18 mouse cellular contexts compared by ENCODE assay signal in genomic region chr15:21669760-21670159, GRCm38 (mm10).
"Had no signal": no experiment of that assay in that cellular context is flagged by ENCODE, and none has a peak within 500 bp of the region (broad histone marks: within the 10 kb centered on the region; RNA-seq: fewer than 3 reads in every experiment).

No protein-coding gene starts in this region.

- H3K4me1 ChIP-seq: liver, embryonic 15.5 days; lung, embryonic 15.5 days; megakaryocyte, embryonic 14.5 days; midbrain, embryonic 12.5 days; neural tube, embryonic 12.5 days had no signal

- ATAC-seq: liver, postnatal 0 days; lung, postnatal 0 days; midbrain, embryonic 16.5 days had no signal

- H3K4me2 ChIP-seq: liver, embryonic 15.5 days; lung, embryonic 15.5 days; midbrain, embryonic 12.5 days; neural tube, embryonic 12.5 days had no signal

- H3K4me3 ChIP-seq: liver, embryonic 15.5 days; lung, embryonic 15.5 days; megakaryocyte, embryonic 14.5 days; midbrain, embryonic 12.5 days; neural tube, embryonic 12.5 days had no signal

- H3K27ac ChIP-seq: liver, embryonic 15.5 days; lung, embryonic 15.5 days; macrophage; midbrain, embryonic 12.5 days; neural tube, embryonic 12.5 days had no signal

- H3K27me3 ChIP-seq: liver, embryonic 15.5 days; lung, embryonic 15.5 days; megakaryocyte, embryonic 14.5 days; midbrain, embryonic 12.5 days; neural tube, embryonic 12.5 days had no signal

- DNase-seq: liver, postnatal 0 days; lung, adult 2 months; lung, postnatal 14 days; lung, postnatal 36 days; right cerebral cortex, postnatal 14 days; right cerebral cortex, postnatal 4 days; spleen, adult 18-20 months; thymus, adult 18-20 months; thymus, postnatal 14 days; thymus, postnatal 36 days had no signal

- H3K9ac ChIP-seq: liver, embryonic 15.5 days; liver, postnatal 0 days; lung, embryonic 15.5 days; midbrain, embryonic 12.5 days; neural tube, embryonic 12.5 days had no signal

- H3K9me3 ChIP-seq: liver, embryonic 15.5 days; lung, embryonic 15.5 days; megakaryocyte, embryonic 14.5 days; midbrain, embryonic 12.5 days; neural tube, embryonic 12.5 days had no signal

- H3K36me3 ChIP-seq: liver, embryonic 15.5 days; lung, embryonic 15.5 days; midbrain, embryonic 12.5 days; neural tube, embryonic 12.5 days had no signal
